In the genomic region with DNA sequence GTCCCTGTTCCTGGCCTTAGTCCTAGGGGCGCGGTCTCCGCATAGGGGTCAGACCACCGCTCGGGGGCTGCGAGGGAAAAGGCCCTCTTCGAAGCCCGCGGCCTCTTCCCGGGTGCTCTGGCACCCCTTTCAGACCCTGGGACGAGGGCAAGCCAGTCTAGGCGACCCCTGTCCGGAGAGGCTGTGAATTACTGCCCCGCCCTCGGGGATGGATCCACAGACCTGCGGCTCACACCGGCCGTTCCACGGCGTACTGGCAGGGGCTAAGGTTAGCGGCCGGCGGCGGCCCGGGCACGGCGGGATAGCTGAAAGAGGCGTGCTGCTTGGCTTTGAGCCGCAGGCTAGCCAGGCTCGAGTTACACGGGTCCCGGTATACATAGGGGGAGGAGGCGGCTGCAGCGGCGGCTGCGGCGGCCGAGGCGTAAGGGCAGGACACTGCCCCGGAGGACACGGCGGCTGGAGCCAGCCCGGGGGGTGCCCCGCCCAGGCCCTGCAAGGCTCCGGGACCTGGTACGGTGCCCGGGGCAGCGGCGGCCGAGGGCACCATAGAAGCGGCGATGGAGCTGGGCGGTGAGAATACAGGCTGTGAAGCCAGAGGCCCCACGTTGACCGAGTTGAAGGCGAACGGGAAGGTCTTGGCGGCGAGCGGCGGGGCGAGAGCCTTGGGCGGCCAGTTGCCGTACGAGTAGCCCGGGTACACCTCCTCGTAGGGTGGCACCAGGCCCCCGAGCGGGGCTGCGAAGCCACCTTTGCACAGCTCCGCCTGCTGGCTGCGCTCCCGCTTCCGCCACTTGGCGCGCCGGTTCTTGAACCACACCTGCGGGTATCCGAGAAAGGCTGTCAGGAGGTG, we compare ENCODE assay signal across 8 mouse cellular contexts. TPM values are rescaled to one million over a fixed set of nuclear protein-coding genes. Genes with fewer than 3 reads are reported as not detected.
DNase-seq lines count a peak whose midpoint lies in the region; ATAC-seq and TF ChIP-seq lines count a peak whose summit lies in the region.

No protein-coding gene starts in this region.

- TF ChIP-seq POLR2A in cortical plate, adult 2 months (IDR thresholded peaks at IDR 0.05; ENCODE audit: extremely low read depth, insufficient read depth, low read length) = no peak

- ATAC-seq in intestine, embryonic 16.5 days = peak; percentile 58
- peak; percentile 44 for ATAC-seq in liver, embryonic 15.5 days (ENCODE audit: insufficient read depth)
- ATAC-seq in neural tube, embryonic 11.5 days (ENCODE audit: insufficient read depth, low FRiP score, low TSS enrichment) = peak; percentile 48; the same call in 1 of the 2 replicates

- peak overlapping the region; percentile 100 for H3K4me2 ChIP-seq in intestine, embryonic 16.5 days (ENCODE audit: low read depth, low read length)
- H3K4me2 ChIP-seq in liver, embryonic 15.5 days = peak overlapping the region; percentile 98
- peak overlapping the region; percentile 100 for H3K4me2 ChIP-seq in neural tube, embryonic 11.5 days (ENCODE audit: low read depth)

- H3K9ac ChIP-seq in intestine, embryonic 16.5 days (ENCODE audit: low read depth, low read length) = peak overlapping the region; percentile 64
- peak overlapping the region; percentile 37 for H3K9ac ChIP-seq in liver, embryonic 15.5 days
- H3K9ac ChIP-seq in neural tube, embryonic 11.5 days (ENCODE audit: low read length) = peak overlapping the region; percentile 48

- peaks cover 54% of the 10 kb centered on the region for H3K27me3 ChIP-seq in intestine, embryonic 16.5 days (replicated peaks; ENCODE audit: control insufficient read depth, insufficient read depth, low read length)
- peaks cover 100% of the 10 kb centered on the region for H3K27me3 ChIP-seq in liver, embryonic 15.5 days
- peaks cover 78% of the 10 kb centered on the region for H3K27me3 ChIP-seq in neural tube, embryonic 11.5 days (ENCODE audit: control insufficient read depth, insufficient read depth, low read length)

- H3K36me3 ChIP-seq in intestine, embryonic 16.5 days (ENCODE audit: control insufficient read depth, insufficient read depth, low read length) = no peaks in the 10 kb centered on the region
- no peaks in the 10 kb centered on the region for H3K36me3 ChIP-seq in liver, embryonic 15.5 days (replicated peaks)
- no peaks in the 10 kb centered on the region for H3K36me3 ChIP-seq in neural tube, embryonic 11.5 days (ENCODE audit: control insufficient read depth, insufficient read depth, low read length)

- under 1% methylated on average over 79 of the region's 79 CpGs for WGBS in intestine, embryonic 16.5 days
- WGBS in liver, embryonic 15.5 days (ENCODE audit: insufficient replicate concordance) = under 1% methylated on average over 78 of the region's 79 CpGs
- WGBS in neural tube, embryonic 11.5 days = under 1% methylated on average over 65 of the region's 79 CpGs

- no peak for TF ChIP-seq CTCF in cortical plate, adult 2 months (IDR thresholded peaks at IDR 0.05; ENCODE audit: extremely low read depth, insufficient read depth, low read length)

- H3K9me3 ChIP-seq in intestine, embryonic 16.5 days (ENCODE audit: control insufficient read depth, low read length) = no peaks in the 10 kb centered on the region
- H3K9me3 ChIP-seq in liver, embryonic 15.5 days (replicated peaks) = no peaks in the 10 kb centered on the region
- no peaks in the 10 kb centered on the region for H3K9me3 ChIP-seq in neural tube, embryonic 11.5 days (ENCODE audit: control insufficient read depth, low read length)

- no peak overlapping the region for H3K27ac ChIP-seq in cortical plate, adult 2 months (ENCODE audit: insufficient read depth, low read length)
- H3K27ac ChIP-seq in intestine, embryonic 16.5 days (ENCODE audit: low read length) = no peak overlapping the region
- no peak overlapping the region for H3K27ac ChIP-seq in liver, embryonic 15.5 days (replicated peaks)
- H3K27ac ChIP-seq in neural tube, embryonic 11.5 days (ENCODE audit: low read depth, low read length) = no peak overlapping the region

- peak; percentile 32 to 44 for DNase-seq in layer of hippocampus, postnatal 10 days (ENCODE audit: low spot score in 2 of 2)
- DNase-seq in layer of hippocampus, adult 9-11 months = no peak
- peak; percentile 94 for DNase-seq in heart, adult 11 months
- peak; percentile 69 for DNase-seq in neural tube, embryonic 11.5 days (ENCODE audit: low spot score)
- DNase-seq in testis, postnatal 14 days (ENCODE audit: low spot score) = peak; percentile 48

- no peaks in the 10 kb centered on the region for H3K4me1 ChIP-seq in cortical plate, adult 2 months (ENCODE audit: control insufficient read depth, insufficient read depth, low read length)
- H3K4me1 ChIP-seq in intestine, embryonic 16.5 days (ENCODE audit: control insufficient read depth, insufficient read depth, low read length) = peaks cover 21% of the 10 kb centered on the region
- peaks cover 35% of the 10 kb centered on the region for H3K4me1 ChIP-seq in liver, embryonic 15.5 days (replicated peaks)
- H3K4me1 ChIP-seq in neural tube, embryonic 11.5 days (ENCODE audit: control insufficient read depth, insufficient read depth, low read length) = peaks cover 12% of the 10 kb centered on the region

- peak overlapping the region; percentile 37 for H3K4me3 ChIP-seq in cortical plate, adult 2 months (ENCODE audit: insufficient read depth, low read length)
- H3K4me3 ChIP-seq in intestine, embryonic 16.5 days (ENCODE audit: low read length) = peak overlapping the region; percentile 62
- H3K4me3 ChIP-seq in liver, embryonic 15.5 days (replicated peaks) = peak overlapping the region; percentile 58
- peak overlapping the region; percentile 47 for H3K4me3 ChIP-seq in neural tube, embryonic 11.5 days (ENCODE audit: low read depth, low read length)

RNA-seq across cellular contexts. Expression of gene Elovl3, which starts 4.3 kb away (rescaled TPM):
- not detected for total RNA-seq in layer of hippocampus, postnatal 10 days (2021)
- not detected in 2 replicates for polyA plus RNA-seq in cortical plate, adult 2 months (2012; rRNA removed)
- polyA plus RNA-seq in intestine, embryonic 16.5 days (2015; fragmentation: Nextera tagmentation; extraction: Ambion mirVana) = not detected in 2 replicates
- polyA plus RNA-seq in liver, embryonic 15.5 days (2015; fragmentation: Nextera tagmentation; extraction: Ambion mirVana) = 0.13 TPM in 1 of 2 replicates, not detected in the other
- polyA plus RNA-seq in neural tube, embryonic 11.5 days (2014; fragmentation: Nextera tagmentation; extraction: Ambion mirVana) = 0.20 TPM in 2 replicates

RNA-seq across cellular contexts. Expression of gene Pitx3, which starts 12.1 kb away (rescaled TPM):
- total RNA-seq in layer of hippocampus, postnatal 10 days (2021) = not detected
- polyA plus RNA-seq in cortical plate, adult 2 months (2012; rRNA removed) = 0.06 TPM in 1 of 2 replicates, not detected in the other
- polyA plus RNA-seq in intestine, embryonic 16.5 days (2015; fragmentation: Nextera tagmentation; extraction: Ambion mirVana) = not detected in 2 replicates
- polyA plus RNA-seq in liver, embryonic 15.5 days (2015; fragmentation: Nextera tagmentation; extraction: Ambion mirVana) = 0.28 and 0.30 TPM in 2 replicates
- 2.2 and 4.5 TPM in 2 replicates for polyA plus RNA-seq in neural tube, embryonic 11.5 days (2014; fragmentation: Nextera tagmentation; extraction: Ambion mirVana)

RNA-seq across cellular contexts. Expression of gene Gbf1, which starts 16.3 kb away (rescaled TPM):
- 10 to 100 TPM; 81.1 to 98.1 TPM for total RNA-seq in layer of hippocampus, postnatal 10 days (2021)
- polyA plus RNA-seq in cortical plate, adult 2 months (2012; rRNA removed) = 68.7 and 74.1 TPM in 2 replicates
- polyA plus RNA-seq in intestine, embryonic 16.5 days (2015; fragmentation: Nextera tagmentation; extraction: Ambion mirVana) = 33.6 and 36.6 TPM in 2 replicates
- polyA plus RNA-seq in liver, embryonic 15.5 days (2015; fragmentation: Nextera tagmentation; extraction: Ambion mirVana) = 18.3 and 20.8 TPM in 2 replicates
- 43.3 and 52.0 TPM in 2 replicates for polyA plus RNA-seq in neural tube, embryonic 11.5 days (2014; fragmentation: Nextera tagmentation; extraction: Ambion mirVana)
